30 mouse cellular contexts compared by ENCODE assay signal in the genomic region with DNA sequence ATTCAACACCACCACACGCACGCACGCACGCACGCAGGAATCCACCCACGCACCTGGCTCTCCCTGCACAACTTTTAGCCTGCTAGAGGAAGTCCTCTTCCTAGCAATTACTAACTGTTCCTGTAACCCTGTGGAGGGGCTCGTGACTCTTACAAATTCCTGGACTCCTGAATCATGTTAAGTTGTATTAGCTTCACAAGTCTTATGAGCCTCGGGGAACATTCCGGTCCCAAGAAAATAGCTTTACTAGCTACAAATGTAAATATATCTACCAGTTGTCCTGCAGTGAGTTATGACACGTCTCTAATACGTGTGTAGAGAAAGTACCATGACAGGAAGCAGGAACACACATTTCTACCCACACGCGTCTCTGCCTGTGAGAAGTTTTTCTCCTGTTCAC. TPM values are rescaled to one million over a fixed set of nuclear protein-coding genes. Genes with fewer than 3 reads are reported as not detected.
A peak's percentile ranks its signal among the peaks of the same experiment; 100 is the strongest.
DNase-seq lines count a peak whose midpoint lies in the region; ATAC-seq and TF ChIP-seq lines count a peak whose summit lies in the region.
"Had no signal": no experiment of that assay in that cellular context is flagged by ENCODE, and none has a peak within 500 bp of the region (broad histone marks: within the 10 kb centered on the region; RNA-seq: fewer than 3 reads in every experiment).

No protein-coding gene starts in this region.

- 64% methylated on average over 13 of the region's 13 CpGs for WGBS in kidney, embryonic 14.5 days
- WGBS in forebrain, embryonic 10.5 days, result 85% methylated on average over 13 of the region's 13 CpGs
- 92% methylated on average over 13 of the region's 13 CpGs for WGBS in neural tube, embryonic 15.5 days

- H3K4me2 ChIP-seq in kidney, embryonic 14.5 days (replicated peaks; ENCODE audit: low read depth, low read length), result no peak overlapping the region
- no peak overlapping the region for H3K4me2 ChIP-seq in neural tube, embryonic 15.5 days
- H3K4me2 ChIP-seq: embryonic facial prominence, embryonic 12.5 days; embryonic facial prominence, embryonic 15.5 days; forebrain, embryonic 13.5 days; heart, embryonic 13.5 days; hindbrain, embryonic 14.5 days had no signal

- no peak overlapping the region for H3K27ac ChIP-seq in kidney, embryonic 14.5 days (ENCODE audit: low read depth, low read length)
- peak overlapping the region; percentile 70 for H3K27ac ChIP-seq in embryonic fibroblast, embryonic 13.5 days (ENCODE audit: insufficient read depth, low read length)
- H3K27ac ChIP-seq in forebrain, embryonic 10.5 days, result no peak overlapping the region
- H3K27ac ChIP-seq in neural tube, embryonic 15.5 days (replicated peaks), result no peak overlapping the region
- H3K27ac ChIP-seq: embryonic facial prominence, embryonic 12.5 days; embryonic facial prominence, embryonic 15.5 days; forebrain, embryonic 13.5 days; heart, adult 2 months; heart, embryonic 10.5 days; heart, embryonic 13.5 days; hindbrain, embryonic 14.5 days; hindbrain, postnatal 0 days had no signal

- no peak overlapping the region for H3K9ac ChIP-seq in kidney, embryonic 14.5 days (ENCODE audit: low read depth, low read length)
- no peak overlapping the region for H3K9ac ChIP-seq in neural tube, embryonic 15.5 days (replicated peaks)
- H3K9ac ChIP-seq: embryonic facial prominence, embryonic 12.5 days; embryonic facial prominence, embryonic 15.5 days; forebrain, embryonic 13.5 days; heart, embryonic 13.5 days; hindbrain, embryonic 14.5 days had no signal

- H3K4me1 ChIP-seq in kidney, embryonic 14.5 days (ENCODE audit: control insufficient read depth, insufficient read depth, low read length), result no peaks in the 10 kb centered on the region
- peaks cover 10% of the 10 kb centered on the region for H3K4me1 ChIP-seq in embryonic fibroblast, embryonic 13.5 days (ENCODE audit: control insufficient read depth, insufficient read depth, low read length)
- H3K4me1 ChIP-seq in forebrain, embryonic 10.5 days, result peaks cover 7% of the 10 kb centered on the region
- H3K4me1 ChIP-seq in neural tube, embryonic 15.5 days, result no peaks in the 10 kb centered on the region
- H3K4me1 ChIP-seq: embryonic facial prominence, embryonic 15.5 days; forebrain, embryonic 13.5 days; heart, embryonic 10.5 days; heart, embryonic 13.5 days had no signal

- DNase-seq in kidney, adult 9 months, result peak; percentile 3
- DNase-seq in Muller cell, postnatal 12 days (ENCODE audit: inconsistent ontology term), result peak; percentile 17
- no peak for DNase-seq in forebrain, embryonic 10.5 days (ENCODE audit: extremely low spot score, low spot score)
- DNase-seq: adrenal gland, adult 2 months; adrenal gland, postnatal 14 days; cerebellum, adult 11 months; cerebellum, adult 2 months; cerebellum, adult 9-11 months; cerebellum, postnatal 25 days; gastrocnemius, postnatal 10 days; gastrocnemius, postnatal 36 days; heart, adult 2 months; heart, postnatal 14 days; heart, postnatal 4 days had no signal

- H3K9me3 ChIP-seq in kidney, embryonic 14.5 days (ENCODE audit: control insufficient read depth, low read length), result 0 out of 2 replicates have a peak, but pooled peaks cover 3% of the 10 kb centered on the region
- no peaks in the 10 kb centered on the region for H3K9me3 ChIP-seq in forebrain, embryonic 10.5 days
- no peaks in the 10 kb centered on the region for H3K9me3 ChIP-seq in neural tube, embryonic 15.5 days (replicated peaks)
- H3K9me3 ChIP-seq: embryonic facial prominence, embryonic 12.5 days; embryonic facial prominence, embryonic 15.5 days; forebrain, embryonic 13.5 days; heart, embryonic 10.5 days had no signal

- no peak for ATAC-seq in kidney, embryonic 14.5 days (ENCODE audit: low FRiP score, low TSS enrichment)
- ATAC-seq in neural tube, embryonic 15.5 days (ENCODE audit: low FRiP score), result no peak
- no peak for ATAC-seq in megakaryocyte, adult 5-6 weeks (ENCODE audit: poor library complexity, severe bottlenecking)
- ATAC-seq: CD4-positive, CD25-positive, alpha-beta regulatory T cell, adult 4 months; forebrain, embryonic 13.5 days; forebrain, embryonic 16.5 days; hindbrain, postnatal 0 days had no signal

- H3K27me3 ChIP-seq in kidney, embryonic 14.5 days (ENCODE audit: control insufficient read depth, insufficient read depth, low read length), result no peaks in the 10 kb centered on the region
- no peaks in the 10 kb centered on the region for H3K27me3 ChIP-seq in forebrain, embryonic 10.5 days (ENCODE audit: poor library complexity, severe bottlenecking)
- H3K27me3 ChIP-seq in neural tube, embryonic 15.5 days (replicated peaks), result no peaks in the 10 kb centered on the region
- H3K27me3 ChIP-seq: embryonic facial prominence, embryonic 12.5 days; embryonic facial prominence, embryonic 15.5 days; forebrain, embryonic 13.5 days; heart, embryonic 13.5 days had no signal

- no peaks in the 10 kb centered on the region for H3K36me3 ChIP-seq in kidney, embryonic 14.5 days (ENCODE audit: control insufficient read depth, insufficient read depth, low read length)
- no peaks in the 10 kb centered on the region for H3K36me3 ChIP-seq in forebrain, embryonic 10.5 days (replicated peaks)
- H3K36me3 ChIP-seq in neural tube, embryonic 15.5 days, result no peaks in the 10 kb centered on the region
- H3K36me3 ChIP-seq: embryonic facial prominence, embryonic 12.5 days; embryonic facial prominence, embryonic 15.5 days; heart, embryonic 10.5 days; heart, embryonic 13.5 days had no signal

- TF ChIP-seq CTCF in embryonic fibroblast, embryonic 13.5 days (IDR thresholded peaks at IDR 0.05; ENCODE audit: borderline replicate concordance, insufficient read depth, low read length), result no peak

- TF ChIP-seq POLR2A in embryonic fibroblast, embryonic 13.5 days (IDR thresholded peaks at IDR 0.05; ENCODE audit: low read depth, low read length), result no peak

- H3K4me3 ChIP-seq in kidney, embryonic 14.5 days (ENCODE audit: low read length), result no peak overlapping the region
- H3K4me3 ChIP-seq in embryonic fibroblast, embryonic 13.5 days (ENCODE audit: insufficient read depth, low read length), result no peak overlapping the region
- no peak overlapping the region for H3K4me3 ChIP-seq in forebrain, embryonic 10.5 days
- no peak overlapping the region for H3K4me3 ChIP-seq in neural tube, embryonic 15.5 days (replicated peaks)
- H3K4me3 ChIP-seq: embryonic facial prominence, embryonic 12.5 days; embryonic facial prominence, embryonic 15.5 days; erythroblast, embryonic 14.5 days; forebrain, embryonic 13.5 days; heart, adult 2 months; heart, embryonic 10.5 days; heart, embryonic 13.5 days had no signal

RNA-seq across cellular contexts. Expression of a gene that starts 43.1 kb away (rescaled TPM):
- polyA plus RNA-seq in kidney, embryonic 14.5 days (2014; fragmentation: Nextera tagmentation; extraction: Ambion mirVana), result 0.26 TPM in 1 of 2 replicates, not detected in the other
- 0.12 and 0.16 TPM in 2 replicates for polyA plus RNA-seq in embryonic fibroblast, embryonic 13.5 days (2011; ENCODE audit: insufficient read length, low read depth, missing spikeins)
- not detected in 2 replicates for polyA plus RNA-seq in forebrain, embryonic 10.5 days (2016; fragmentation: Nextera tagmentation; extraction: Ambion mirVana)
- polyA plus RNA-seq in neural tube, embryonic 15.5 days (2015; fragmentation: Nextera tagmentation; extraction: Ambion mirVana), result 0.13 and 2.5 TPM in 2 replicates
- 2.8 and 5.3 TPM in 2 replicates for total RNA-seq in megakaryocyte, adult 5-6 weeks (2015)
- 2.0 and 4.2 TPM in 2 replicates for total RNA-seq in megakaryocyte, adult 5-6 weeks (2017)
- total RNA-seq: adrenal gland, postnatal 14 days; gastrocnemius, adult 18-20 months; gastrocnemius, postnatal 10 days had no signal
- polyA plus RNA-seq: adrenal gland, adult 2 months; erythroblast, embryonic 14.5 days; heart, embryonic 10.5 days; hindbrain, embryonic 11.5 days had no signal
